Mouse (Mus musculus) ES-E14 (cell line): ENCODE results near the gene Klhl26. TPM values are rescaled to one million over a fixed set of nuclear protein-coding genes. Genes with fewer than 3 reads are reported as not detected.

Experiments used
- DNase-seq: peaks from one replicate; pipeline ENCODE4 v3.0.0-alpha.2; 2013; ENCODE audit warnings: low read depth, low spot score
- H3K27ac ChIP-seq: 2 replicates; pipeline ENCODE4 v1.5.1; 2012; ENCODE audit warnings: low read depth, mild to moderate bottlenecking, low read length, moderate library complexity, mixed read lengths; ENCODE audit not compliant: poor library complexity, insufficient read depth, severe bottlenecking
- H3K36me3 ChIP-seq: 2 replicates; pipeline ENCODE4 v1.6.1; 2012; ENCODE audit warnings: mild to moderate bottlenecking, low read length, moderate library complexity, mixed read lengths; ENCODE audit not compliant: control insufficient read depth, poor library complexity, insufficient read depth, severe bottlenecking
- H3K4me1 ChIP-seq, 2 experiments: fragments of 150-350 bp in 1 of 2; sonication (generic) in 1 of 2; 2 replicates each; pipeline ENCODE4 v1.6.1; 2012; ENCODE audit warnings: low read length in 2 of 2, mild to moderate bottlenecking in 1 of 2, mixed read lengths in 1 of 2; ENCODE audit not compliant: control insufficient read depth in 2 of 2, insufficient read depth in 2 of 2, poor library complexity in 1 of 2
- H3K4me3 ChIP-seq, 2 experiments: fragments of 150-350 bp in 1 of 2; sonication (generic) in 1 of 2; 2 replicates each; pipeline ENCODE4 v1.5.1; 2012; ENCODE audit warnings: low read length in 2 of 2, low read depth in 1 of 2, mild to moderate bottlenecking in 1 of 2, mixed read lengths in 1 of 2; ENCODE audit not compliant: insufficient read depth in 1 of 2, poor library complexity in 1 of 2, severe bottlenecking in 1 of 2
- H3K9ac ChIP-seq: 2 replicates; pipeline ENCODE4 v1.6.1; 2012; ENCODE audit warnings: low read depth, mild to moderate bottlenecking, low read length, mixed read lengths; ENCODE audit not compliant: poor library complexity, insufficient read depth, severe bottlenecking
- H3K9me3 ChIP-seq: fragments of 150-350 bp; sonication (generic); 2 replicates; pipeline ENCODE4 v1.6.1; 2012; ENCODE audit warnings: low read depth, mild to moderate bottlenecking, low read length; ENCODE audit not compliant: control insufficient read depth, insufficient read depth
- CHD2 ChIP-seq: IDR thresholded peaks from 2 replicates; pipeline ENCODE4 v1.6.1; 2014; ENCODE audit warnings: mild to moderate bottlenecking, low read depth, low read length, inconsistent platforms
- HCFC1 ChIP-seq: IDR thresholded peaks from 2 replicates; pipeline ENCODE4 v1.6.1; 2012; ENCODE audit warnings: low read length, inconsistent platforms, borderline replicate concordance; ENCODE audit not compliant: insufficient read depth
- MAFK ChIP-seq: IDR thresholded peaks from 2 replicates; pipeline ENCODE4 v1.6.1; 2014; ENCODE audit warnings: mild to moderate bottlenecking, low read depth, low read length, inconsistent platforms; ENCODE audit not compliant: insufficient read depth
- ZC3H11A ChIP-seq: IDR thresholded peaks from 2 replicates; pipeline ENCODE4 v1.6.1; 2012; ENCODE audit warnings: low read depth, mild to moderate bottlenecking, inconsistent platforms, low read length, borderline replicate concordance
- ZNF384 ChIP-seq: IDR thresholded peaks from 2 replicates; pipeline ENCODE4 v1.6.1; 2012; ENCODE audit warnings: low read depth, low read length, inconsistent platforms
- in situ Hi-C, 2 experiments: fragments of 600-800 bp; cut with MboI; formaldehyde crosslinking; loops; one replicate each; pipeline ENCODE4 v1.15.1; 2025; ENCODE audit warnings: low sequenced_read_pairs in 2 of 2, inconsistent platforms in 1 of 2; ENCODE audit not compliant: unreplicated experiment in 2 of 2
- total RNA-seq: library from RNA; depleted of rRNA; stranded (reverse); fragments of 300-350 nt; gene quantifications from 2 replicates; pipeline ENCODE4 v1.2.3, GENCODE M21; 2012; rRNA removed

Klhl26 gene
- 21.4 and 22.8 TPM in 2 replicates for total RNA-seq

- Histone ChIP-seq H3K36me3 (peaks cover 3% of the 10 kb centered on the region; the same call in 1 of the 2 replicates), H3K9ac (peak within 1 kb of the TSS; percentile 85), H3K4me3 (peak within 1 kb of the TSS; percentile 81 to 96), H3K9me3 (no peaks in the 10 kb centered on the region), H3K27ac (peak within 1 kb of the TSS; percentile 59), H3K4me1 (peaks cover 0 to 7% of the 10 kb centered on the region in 2 experiments; a peak in 1 of 4 replicates)
- DNase-seq = peak; percentile 99
- in situ Hi-C loops = no loop called here
- TF ChIP-seq CHD2 (no peak), ZNF384 (no peak), MAFK (no peak), HCFC1 (no peak), ZC3H11A (no peak)
Measured at GRCm38 (mm10) chr8:70476333-70477268, at the start of gene Klhl26. TSS of gene Klhl26 (minus strand) at chr8:70476968.

GRCm38 (mm10) chr8:70522592-70523403 is 46.0 kb upstream of the Klhl26 start:
- Histone ChIP-seq H3K9me3 (no peaks in the 10 kb centered on the region), H3K27ac (peak overlapping the region; percentile 98), H3K4me3 (peak overlapping the region; percentile 81 to 90), H3K9ac (peak overlapping the region; percentile 98), H3K4me1 (peaks cover 3 to 4% of the 10 kb centered on the region in 2 experiments; a peak in 2 of 4 replicates), H3K36me3 (peaks cover 7% of the 10 kb centered on the region)
- DNase-seq = peak; percentile 96
- in situ Hi-C loops = no loop called here
- no peak for TF ChIP-seq ZC3H11A
- TF ChIP-seq MAFK = no peak
- TF ChIP-seq ZNF384 = no peak
- peak; percentile 84 for TF ChIP-seq HCFC1
- no peak for TF ChIP-seq CHD2

- Histone ChIP-seq H3K9me3 (no peaks in the 10 kb centered on the region), H3K4me1 (peaks cover 0 to 4% of the 10 kb centered on the region in 2 experiments; a peak in 1 of 4 replicates), H3K9ac (no peak overlapping the region), H3K27ac (no peak overlapping the region), H3K4me3 (no peak overlapping the region), H3K36me3 (peaks cover 19% of the 10 kb centered on the region)
- no peak for TF ChIP-seq HCFC1
- no peak for TF ChIP-seq ZNF384
- no peak for TF ChIP-seq CHD2
- TF ChIP-seq MAFK = no peak
- no peak for TF ChIP-seq ZC3H11A
- DNase-seq = no peak
- in situ Hi-C loops = no loop called here
Measured at GRCm38 (mm10) chr8:70519606-70520005, 42.8 kb upstream of the Klhl26 start.

- no peaks in the 10 kb centered on the region for H3K9me3 ChIP-seq
- no peak overlapping the region for H3K4me3 ChIP-seq
- no peak overlapping the region for H3K27ac ChIP-seq
- no peak for DNase-seq
- in situ Hi-C loops = no loop called here
- H3K9ac ChIP-seq = no peak overlapping the region
- peaks cover 0 to 4% of the 10 kb centered on the region in 2 experiments; a peak in 1 of 4 replicates for H3K4me1 ChIP-seq
- TF ChIP-seq ZC3H11A = no peak
- no peak for TF ChIP-seq MAFK
- TF ChIP-seq HCFC1 = no peak
- TF ChIP-seq ZNF384 = no peak
- TF ChIP-seq CHD2 = no peak
- peaks cover 23% of the 10 kb centered on the region for H3K36me3 ChIP-seq
Measured at GRCm38 (mm10) chr8:70519043-70519442, 42.3 kb upstream of the Klhl26 start.
